Mouse (Mus musculus): ENCODE results near the gene Ppp1r13b. TPM values are rescaled to one million over a fixed set of nuclear protein-coding genes. Genes with fewer than 3 reads are reported as not detected.

Ppp1r13b gene
- total and polyA plus RNA-seq, 3 experiments, result 1.5 to 8.7 TPM; not detected in 1

- H3K79me2 ChIP-seq (ENCODE audit: control insufficient read depth, insufficient read depth, low read length, poor library complexity), result no peaks in the 10 kb centered on the region
- no peak overlapping the region for H3K4me3 ChIP-seq (ENCODE audit: control insufficient read depth in 1 of 2, insufficient read depth in 1 of 2, low read depth in 2 of 2, low read length in 2 of 2)
- no peaks in the 10 kb centered on the region; a peak in 1 of 4 replicates for H3K36me3 ChIP-seq (ENCODE audit: control insufficient read depth in 1 of 2, insufficient read depth in 2 of 2, low read length in 2 of 2)
- no peaks in the 10 kb centered on the region for H3K9me3 ChIP-seq (replicated peaks; ENCODE audit: insufficient read depth, low read length)
- no peak overlapping the region for H3K27ac ChIP-seq (ENCODE audit: control insufficient read depth, low read depth, low read length)
- TF ChIP-seq USF2 (IDR thresholded peaks at IDR 0.05; ENCODE audit: borderline replicate concordance in 1 of 2, insufficient read depth in 1 of 2, low read depth in 1 of 2, low read length in 2 of 2) (no peak), KAT2A (conservative IDR thresholded peaks at IDR 0.05; ENCODE audit: low read depth, low read length) (no peak), ZMIZ1 (IDR thresholded peaks at IDR 0.05; ENCODE audit: low read depth, low read length) (no peak), EP300 (IDR thresholded peaks at IDR 0.05; ENCODE audit: low read depth in 1 of 2, low read length in 2 of 2) (no peak), MXI1 (IDR thresholded peaks at IDR 0.05; ENCODE audit: low read depth, low read length) (no peak), TAL1 (IDR thresholded peaks at IDR 0.05; ENCODE audit: low read length) (no peak), MAFK (IDR thresholded peaks at IDR 0.05; ENCODE audit: borderline replicate concordance, low read depth, low read length) (no peak), CHD1 (IDR thresholded peaks at IDR 0.05; ENCODE audit: low read depth, low read length) (no peak), POLR2AphosphoS2 (IDR thresholded peaks at IDR 0.05; ENCODE audit: low read length) (no peak), RCOR1 (IDR thresholded peaks at IDR 0.05; ENCODE audit: low read depth, low read length) (no peak), MAX (IDR thresholded peaks at IDR 0.05; ENCODE audit: low read length) (no peak), NELFE (IDR thresholded peaks at IDR 0.05; ENCODE audit: low read depth, low read length) (no peak), UBTF (IDR thresholded peaks at IDR 0.05; ENCODE audit: borderline replicate concordance, insufficient read depth, low read depth, low read length) (no peak)
- H3K4me1 ChIP-seq (ENCODE audit: control insufficient read depth in 1 of 2, insufficient read depth in 2 of 2, low read length in 2 of 2), result peaks cover 4 to 12% of the 10 kb centered on the region in 2 experiments; a peak in 3 of 4 replicates
- H3K9ac ChIP-seq (ENCODE audit: control insufficient read depth, low read depth, low read length, poor library complexity, severe bottlenecking), result no peak overlapping the region
- DNase-seq (ENCODE audit: low read depth, low spot score), result no peak
- no peaks in the 10 kb centered on the region for H3K27me3 ChIP-seq (ENCODE audit: control insufficient read depth in 1 of 2, insufficient read depth in 2 of 2, low read length in 2 of 2)
Observed at GRCm38 (mm10) chr12:111933971-111934370, 26.1 kb upstream of the Ppp1r13b start.

- no peak overlapping the region for H3K9ac ChIP-seq (ENCODE audit: control insufficient read depth, low read depth, low read length, poor library complexity, severe bottlenecking)
- no peak overlapping the region for H3K27ac ChIP-seq (ENCODE audit: control insufficient read depth, low read depth, low read length)
- H3K27me3 ChIP-seq (ENCODE audit: control insufficient read depth in 1 of 2, insufficient read depth in 2 of 2, low read length in 2 of 2), result no peaks in the 10 kb centered on the region
- no peaks in the 10 kb centered on the region for H3K9me3 ChIP-seq (replicated peaks; ENCODE audit: insufficient read depth, low read length)
- H3K36me3 ChIP-seq (ENCODE audit: control insufficient read depth in 1 of 2, insufficient read depth in 2 of 2, low read length in 2 of 2), result no peaks in the 10 kb centered on the region; a peak in 1 of 4 replicates
- TF ChIP-seq MYB (IDR thresholded peaks at IDR 0.05; ENCODE audit: low read depth, low read length) (no peak), SIN3A (IDR thresholded peaks at IDR 0.05; ENCODE audit: low read length) (no peak), NRF1 (IDR thresholded peaks at IDR 0.05; ENCODE audit: insufficient read depth, low read depth, low read length, poor library complexity, severe bottlenecking) (no peak), POLR2A (IDR thresholded peaks at IDR 0.05; ENCODE audit: control insufficient read depth in 1 of 2, insufficient read depth in 1 of 2, low read depth in 1 of 2, low read length in 2 of 2, poor library complexity in 1 of 2) (no peak), RAD21 (IDR thresholded peaks at IDR 0.05; ENCODE audit: low read depth, low read length) (no peak), CHD1 (IDR thresholded peaks at IDR 0.05; ENCODE audit: low read depth, low read length) (no peak)
- peaks cover 4 to 12% of the 10 kb centered on the region in 2 experiments; a peak in 3 of 4 replicates for H3K4me1 ChIP-seq (ENCODE audit: control insufficient read depth in 1 of 2, insufficient read depth in 2 of 2, low read length in 2 of 2)
- H3K4me3 ChIP-seq (ENCODE audit: control insufficient read depth in 1 of 2, insufficient read depth in 1 of 2, low read depth in 2 of 2, low read length in 2 of 2), result no peak overlapping the region
- DNase-seq (ENCODE audit: low read depth, low spot score), result no peak
- H3K79me2 ChIP-seq (ENCODE audit: control insufficient read depth, insufficient read depth, low read length, poor library complexity), result no peaks in the 10 kb centered on the region
Observed at GRCm38 (mm10) chr12:111933032-111933704, 25.3 kb upstream of the Ppp1r13b start.

Data from MEL (cell line).